Mouse (Mus musculus) hindbrain, embryonic 14.5 days (tissue): Measurements from ENCODE around the gene Cnn2. TPM values are rescaled to one million over a fixed set of nuclear protein-coding genes. Genes with fewer than 3 reads are reported as not detected.

ENCODE experiments used
- ATAC-seq: fragments of 200-750 bp; cut with Nextera tagmentation; 2 replicates; pipeline ENCODE4 v1.8.0; 2017; ENCODE audit warnings: moderate number of reproducible peaks, mild to moderate bottlenecking, moderate TSS enrichment, moderate library complexity; ENCODE audit not compliant: low FRiP score
- DNase-seq: peaks from one replicate; pipeline ENCODE4 v3.0.0-alpha.2; 2015; ENCODE audit warnings: low spot score
- H3K27ac ChIP-seq: fragments of 300-500 bp; sonication (generic); 2 replicates; pipeline ENCODE4 v1.5.1; 2014; ENCODE audit warnings: mild to moderate bottlenecking, moderate library complexity
- H3K27me3 ChIP-seq: fragments of 300-500 bp; sonication (generic); 2 replicates; pipeline ENCODE4 v1.6.1; 2014; ENCODE audit warnings: mild to moderate bottlenecking, low read length, mixed read lengths; ENCODE audit not compliant: control insufficient read depth, insufficient read depth
- H3K36me3 ChIP-seq: fragments of 300-500 bp; sonication (generic); replicated peaks from 2 replicates; pipeline ENCODE4 v1.6.1; 2014; ENCODE audit not compliant: control insufficient read depth, insufficient read depth
- H3K4me1 ChIP-seq: fragments of 300-500 bp; sonication (generic); replicated peaks from 2 replicates; pipeline ENCODE4 v1.6.1; 2014; ENCODE audit warnings: antibody characterized with exemption, low read length, mixed read lengths; ENCODE audit not compliant: control insufficient read depth, insufficient read depth
- H3K4me2 ChIP-seq: fragments of 300-500 bp; sonication (generic); replicated peaks from 2 replicates; pipeline ENCODE4 v1.6.1; 2014; ENCODE audit warnings: mild to moderate bottlenecking, moderate library complexity
- H3K4me3 ChIP-seq: fragments of 300-500 bp; sonication (generic); replicated peaks from 2 replicates; pipeline ENCODE4 v1.5.1; 2014; ENCODE audit warnings: mild to moderate bottlenecking, low read length
- H3K9ac ChIP-seq: fragments of 300-500 bp; sonication (generic); 2 replicates; pipeline ENCODE4 v1.6.1; 2014
- H3K9me3 ChIP-seq: fragments of 300-500 bp; sonication (generic); 2 replicates; pipeline ENCODE4 v1.6.1; 2016; ENCODE audit warnings: low read length; ENCODE audit not compliant: control insufficient read depth
- WGBS: fragments of 180-500 bp; shearing (Covaris S2); extraction: QIAGEN DNeasy Blood & Tissue Kit; methylation state at CpG from one replicate; pipeline ENCODE4 v1.1.7; 2014; 5-methylcytosine and 5-hydroxymethylcytosine counted together
- polyA plus RNA-seq: library from polyadenylated mRNA; unstranded; fragments of >200 nt; fragmentation: Nextera tagmentation; extraction: Ambion mirVana; gene quantifications from 2 replicates; pipeline ENCODE4 v1.2.1, GENCODE M21; 2014

Cnn2 gene
- polyA plus RNA-seq, 1 experiment from 2014 or later = 37.6 TPM

DNA sequence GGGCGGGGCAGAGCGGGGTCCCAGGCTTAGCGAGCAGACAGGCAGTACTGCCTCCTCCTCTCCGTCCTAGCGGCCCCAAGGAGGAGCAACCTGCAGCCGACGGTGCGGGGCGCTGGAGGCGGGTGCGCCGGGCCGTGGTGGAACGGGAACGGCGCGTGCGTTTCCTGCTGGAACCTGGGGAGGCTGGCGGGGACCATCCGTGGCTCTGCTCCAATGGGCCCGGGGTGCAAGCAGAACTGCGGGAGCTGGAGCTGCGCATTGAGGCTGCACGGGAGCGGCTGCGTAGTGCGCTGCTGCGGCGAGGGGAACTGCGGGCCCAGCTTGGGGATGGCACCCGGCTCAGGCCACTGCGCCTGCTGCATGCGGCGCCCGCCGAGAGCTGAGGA, 11.7 kb upstream of the Cnn2 start:
- 77% methylated on average over 36 of the region's 36 CpGs for WGBS
- Histone ChIP-seq H3K36me3 (peaks cover 63% of the 10 kb centered on the region), H3K4me3 (no peak overlapping the region), H3K27ac (no peak overlapping the region), H3K27me3 (peaks cover 16% of the 10 kb centered on the region), H3K4me1 (no peaks in the 10 kb centered on the region; the same call in 1 of the 2 replicates), H3K9ac (no peak overlapping the region), H3K4me2 (no peak overlapping the region), H3K9me3 (no peaks in the 10 kb centered on the region)
- ATAC-seq = no peak
- no peak for DNase-seq

DNA sequence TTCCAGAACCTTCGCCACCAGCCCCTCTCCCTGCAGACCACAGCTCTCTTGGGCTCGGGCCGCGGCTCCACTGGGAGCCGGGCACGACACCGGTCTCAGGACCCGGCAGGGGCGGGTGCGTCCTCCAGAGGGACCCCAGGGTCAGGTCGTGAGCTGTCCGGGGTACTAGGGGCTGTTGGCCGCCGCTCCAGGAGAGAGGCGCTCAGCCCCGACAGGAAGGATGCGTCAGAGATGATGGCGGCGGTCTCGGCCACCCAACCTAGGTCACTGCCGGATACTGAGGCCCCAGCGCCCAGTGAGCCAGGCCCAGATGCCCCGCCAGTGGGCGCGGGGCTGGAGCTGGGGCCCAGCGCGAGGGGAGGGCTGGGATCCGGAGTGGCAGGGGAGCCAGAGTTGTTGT, 11.1 kb upstream of the Cnn2 start:
- Histone ChIP-seq H3K4me2 (no peak overlapping the region), H3K36me3 (peaks cover 63% of the 10 kb centered on the region), H3K9ac (no peak overlapping the region), H3K9me3 (no peaks in the 10 kb centered on the region), H3K27me3 (peaks cover 10% of the 10 kb centered on the region), H3K4me1 (peaks cover 1% of the 10 kb centered on the region), H3K4me3 (no peak overlapping the region), H3K27ac (no peak overlapping the region)
- DNase-seq (no peak), ATAC-seq (no peak)
- 79% methylated on average over 28 of the region's 28 CpGs for WGBS

DNA sequence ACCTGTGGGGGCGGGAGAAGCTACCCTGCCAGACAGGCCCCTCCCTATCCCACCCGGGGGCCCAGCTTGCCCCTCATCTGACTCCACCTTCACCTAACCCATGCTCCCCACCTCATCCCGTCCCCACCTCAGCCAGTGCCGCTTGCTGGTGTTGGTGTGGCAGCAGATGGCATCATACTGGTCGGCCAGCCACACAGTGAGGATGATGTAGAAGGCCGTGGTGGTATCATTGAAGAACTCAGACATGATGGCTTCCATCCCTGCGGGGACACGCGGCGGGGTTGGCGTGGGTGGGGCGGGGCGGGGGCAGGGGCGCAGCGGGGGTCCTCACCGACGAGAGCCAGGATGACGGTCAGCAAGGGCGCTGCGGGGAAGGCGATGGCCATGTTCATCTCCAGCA, 10.3 kb upstream of the Cnn2 start:
- H3K9me3 ChIP-seq = no peaks in the 10 kb centered on the region
- H3K27ac ChIP-seq = no peak overlapping the region
- no peak overlapping the region for H3K4me2 ChIP-seq
- peaks cover 63% of the 10 kb centered on the region for H3K36me3 ChIP-seq
- DNase-seq (no peak), ATAC-seq (no peak)
- no peak overlapping the region for H3K9ac ChIP-seq
- peaks cover 8% of the 10 kb centered on the region for H3K4me1 ChIP-seq
- peaks cover 3% of the 10 kb centered on the region for H3K27me3 ChIP-seq
- H3K4me3 ChIP-seq = no peak overlapping the region
- 97% methylated on average over 21 of the region's 21 CpGs for WGBS

DNA sequence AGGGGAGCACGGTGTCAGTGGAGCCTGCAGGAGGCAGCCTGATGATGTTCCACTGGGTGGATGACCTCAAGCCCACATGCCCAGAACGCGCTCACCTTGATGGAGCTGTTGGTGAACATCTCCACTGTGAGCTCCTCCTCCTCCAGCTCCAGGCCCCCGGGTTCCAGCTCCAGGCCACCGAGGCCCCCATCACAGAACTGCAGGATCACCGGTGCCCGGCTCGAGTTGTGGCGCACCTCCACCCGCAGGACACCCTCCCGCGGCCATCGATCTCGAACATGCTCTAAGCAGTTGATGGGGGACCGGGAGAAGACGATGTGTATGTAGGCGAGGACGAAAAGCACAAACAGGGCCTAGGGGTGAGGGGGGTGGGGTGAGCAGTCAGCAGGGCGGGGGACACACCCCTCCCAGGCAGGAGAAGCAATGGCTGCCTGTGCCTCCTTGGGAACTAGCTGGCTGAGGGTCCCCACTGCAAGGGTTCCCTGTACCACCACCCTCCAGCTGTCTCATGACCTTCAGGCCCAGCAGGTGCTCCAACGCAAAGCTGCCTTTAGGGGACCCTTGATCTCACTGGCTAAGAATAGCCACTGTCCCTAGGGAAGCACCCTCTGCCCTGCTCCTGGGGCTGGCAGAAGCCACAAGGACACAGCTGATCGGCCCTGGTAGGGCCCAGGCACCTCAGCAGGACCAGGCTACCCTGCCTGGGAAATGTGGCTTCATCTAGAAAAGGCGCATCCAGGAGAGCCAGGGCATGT, 8.8 kb upstream of the Cnn2 start:
- DNase-seq = no peak
- H3K9ac ChIP-seq = no peak overlapping the region
- H3K4me2 ChIP-seq = no peak overlapping the region
- H3K27me3 ChIP-seq = no peaks in the 10 kb centered on the region
- no peak overlapping the region for H3K4me3 ChIP-seq
- ATAC-seq = no peak
- 92% methylated on average over 22 of the region's 22 CpGs for WGBS
- H3K36me3 ChIP-seq = peaks cover 55% of the 10 kb centered on the region
- H3K27ac ChIP-seq = no peak overlapping the region
- H3K4me1 ChIP-seq = peaks cover 13% of the 10 kb centered on the region
- no peaks in the 10 kb centered on the region for H3K9me3 ChIP-seq

DNA sequence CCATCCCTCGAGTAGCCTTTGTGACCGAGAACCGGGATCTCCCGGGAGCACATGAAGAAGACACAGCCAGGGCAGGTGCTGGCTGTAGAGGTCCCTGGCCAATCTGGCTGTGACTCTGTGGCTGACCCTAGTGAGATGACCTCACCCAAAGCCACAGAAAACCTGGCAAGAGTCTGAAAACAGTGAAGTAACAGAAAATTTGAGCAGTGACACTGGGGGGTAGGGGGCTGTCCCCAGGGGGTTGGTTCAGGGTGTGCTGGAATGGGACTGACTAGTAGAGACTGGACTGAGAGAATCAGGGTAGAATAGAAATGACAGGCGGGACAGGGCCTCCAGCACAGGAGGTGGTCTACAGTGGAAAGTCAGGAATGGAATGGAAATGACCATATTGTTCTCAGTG, 5.2 kb upstream of the Cnn2 start:
- 75% methylated on average over 5 of the region's 5 CpGs for WGBS
- DNase-seq = no peak
- H3K4me3 ChIP-seq = peak overlapping the region; percentile 48
- peak overlapping the region; percentile 92 for H3K4me2 ChIP-seq
- H3K36me3 ChIP-seq = peaks cover 22% of the 10 kb centered on the region
- no peaks in the 10 kb centered on the region for H3K9me3 ChIP-seq
- peaks cover 12% of the 10 kb centered on the region for H3K27me3 ChIP-seq
- peak overlapping the region; percentile 82 for H3K9ac ChIP-seq
- ATAC-seq = no peak
- peaks cover 28% of the 10 kb centered on the region for H3K4me1 ChIP-seq
- peak overlapping the region; percentile 97 for H3K27ac ChIP-seq

DNA sequence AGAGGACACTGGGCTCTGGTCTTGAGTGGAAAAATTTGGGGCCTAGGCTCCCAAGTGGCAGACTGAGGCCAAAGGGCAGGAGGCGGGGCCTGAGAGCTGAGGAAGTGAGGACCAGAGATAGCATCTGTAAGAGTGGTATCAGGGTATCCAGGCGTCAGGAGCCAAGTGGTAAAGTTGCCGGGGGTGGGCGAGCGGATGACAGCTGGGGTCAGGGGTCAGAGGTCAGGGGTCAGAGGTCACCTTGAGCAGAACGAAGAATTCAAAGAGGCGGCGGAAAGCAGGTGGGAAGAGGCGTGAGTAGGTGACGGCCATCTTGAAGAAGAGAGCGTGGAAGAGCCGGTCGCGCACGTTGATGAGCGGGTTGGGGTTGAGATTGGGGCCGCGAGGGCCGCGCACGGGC, 4.7 kb upstream of the Cnn2 start:
- Histone ChIP-seq H3K4me1 (peaks cover 28% of the 10 kb centered on the region), H3K4me2 (peak overlapping the region; percentile 92), H3K27me3 (peaks cover 17% of the 10 kb centered on the region), H3K27ac (peak overlapping the region; percentile 97), H3K9ac (peak overlapping the region; percentile 82), H3K9me3 (no peaks in the 10 kb centered on the region), H3K4me3 (peak overlapping the region; percentile 48), H3K36me3 (peaks cover 17% of the 10 kb centered on the region)
- 1% methylated on average over 20 of the region's 21 CpGs for WGBS
- ATAC-seq (no peak), DNase-seq (peak; percentile 57)

DNA sequence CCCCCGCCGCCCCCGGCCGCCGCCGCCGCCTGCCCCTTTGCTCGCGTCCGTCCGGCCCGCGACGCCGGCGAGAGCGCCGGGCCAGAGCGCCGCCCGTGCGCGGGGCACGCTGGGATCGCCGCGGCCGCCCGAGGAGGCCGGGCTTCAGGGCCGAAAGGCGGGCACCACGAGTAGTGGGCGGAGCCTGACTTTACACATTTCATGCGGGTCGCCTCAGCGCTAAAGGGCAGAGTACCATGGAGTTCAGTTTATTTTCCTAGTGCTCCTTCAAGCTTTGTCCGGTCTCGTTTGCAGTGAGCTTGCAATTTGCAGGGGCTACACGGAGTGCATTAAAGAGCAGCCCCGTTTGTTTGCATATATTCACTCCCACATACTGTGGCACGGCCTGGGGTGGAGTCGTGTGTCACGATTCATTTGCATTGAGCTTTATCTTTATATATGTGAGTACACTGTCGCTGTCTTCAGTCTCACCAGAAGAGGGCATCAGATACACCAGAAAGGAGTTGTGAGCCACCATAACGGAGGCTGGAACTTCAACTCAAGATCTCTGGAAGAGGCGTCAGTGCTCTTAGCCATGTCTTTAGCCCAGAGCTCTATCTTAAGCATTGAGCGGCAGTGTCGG, 4.1 kb upstream of the Cnn2 start, which contains the start of gene Tmem259:
TSS of gene Tmem259 (minus strand) at position 136 of the 622 bp plus-strand sequence.
- H3K4me1 ChIP-seq = peaks cover 28% of the 10 kb centered on the region
- DNase-seq = peak; percentile 88
- peaks cover 23% of the 10 kb centered on the region for H3K27me3 ChIP-seq
- peak within 1 kb of the TSS; percentile 92 for H3K4me2 ChIP-seq
- peaks cover 11% of the 10 kb centered on the region for H3K36me3 ChIP-seq
- under 1% methylated on average over 48 of the region's 49 CpGs for WGBS
- H3K4me3 ChIP-seq = peak within 1 kb of the TSS; percentile 48
- ATAC-seq = peak; percentile 78
- peak within 1 kb of the TSS; percentile 97 for H3K27ac ChIP-seq
- H3K9me3 ChIP-seq = no peaks in the 10 kb centered on the region
- peak within 1 kb of the TSS; percentile 83 for H3K9ac ChIP-seq

DNA sequence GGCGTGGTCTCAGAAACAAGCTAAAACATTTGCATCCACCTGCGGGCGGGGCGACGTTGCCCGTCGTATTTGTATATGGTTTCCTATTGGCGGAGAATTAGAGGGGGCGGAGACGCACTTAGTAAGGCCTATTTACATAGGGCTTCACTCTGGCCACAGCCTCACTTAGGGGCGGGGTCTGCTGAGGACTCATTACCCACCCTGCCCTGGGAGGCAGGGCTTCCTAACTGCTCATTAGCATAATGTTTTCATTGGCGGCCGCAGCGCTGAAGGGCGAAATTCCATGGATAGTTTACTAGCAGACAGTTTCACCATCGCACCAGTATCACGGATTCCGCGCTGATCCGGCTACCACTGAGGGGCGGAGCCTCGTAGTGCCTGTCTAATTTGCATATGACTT, 3.5 kb upstream of the Cnn2 start:
- H3K27me3 ChIP-seq = peaks cover 29% of the 10 kb centered on the region
- H3K4me3 ChIP-seq = peak overlapping the region; percentile 48
- H3K4me1 ChIP-seq = peaks cover 28% of the 10 kb centered on the region
- peak; percentile 93 for ATAC-seq
- H3K4me2 ChIP-seq = peak overlapping the region; percentile 92
- peak overlapping the region; percentile 83 for H3K9ac ChIP-seq
- WGBS = under 1% methylated on average over 22 of the region's 22 CpGs
- peak; percentile 93 for DNase-seq
- H3K36me3 ChIP-seq = peaks cover 8% of the 10 kb centered on the region; the same call in 1 of the 2 replicates
- H3K27ac ChIP-seq = peak overlapping the region; percentile 97
- no peaks in the 10 kb centered on the region for H3K9me3 ChIP-seq

DNA sequence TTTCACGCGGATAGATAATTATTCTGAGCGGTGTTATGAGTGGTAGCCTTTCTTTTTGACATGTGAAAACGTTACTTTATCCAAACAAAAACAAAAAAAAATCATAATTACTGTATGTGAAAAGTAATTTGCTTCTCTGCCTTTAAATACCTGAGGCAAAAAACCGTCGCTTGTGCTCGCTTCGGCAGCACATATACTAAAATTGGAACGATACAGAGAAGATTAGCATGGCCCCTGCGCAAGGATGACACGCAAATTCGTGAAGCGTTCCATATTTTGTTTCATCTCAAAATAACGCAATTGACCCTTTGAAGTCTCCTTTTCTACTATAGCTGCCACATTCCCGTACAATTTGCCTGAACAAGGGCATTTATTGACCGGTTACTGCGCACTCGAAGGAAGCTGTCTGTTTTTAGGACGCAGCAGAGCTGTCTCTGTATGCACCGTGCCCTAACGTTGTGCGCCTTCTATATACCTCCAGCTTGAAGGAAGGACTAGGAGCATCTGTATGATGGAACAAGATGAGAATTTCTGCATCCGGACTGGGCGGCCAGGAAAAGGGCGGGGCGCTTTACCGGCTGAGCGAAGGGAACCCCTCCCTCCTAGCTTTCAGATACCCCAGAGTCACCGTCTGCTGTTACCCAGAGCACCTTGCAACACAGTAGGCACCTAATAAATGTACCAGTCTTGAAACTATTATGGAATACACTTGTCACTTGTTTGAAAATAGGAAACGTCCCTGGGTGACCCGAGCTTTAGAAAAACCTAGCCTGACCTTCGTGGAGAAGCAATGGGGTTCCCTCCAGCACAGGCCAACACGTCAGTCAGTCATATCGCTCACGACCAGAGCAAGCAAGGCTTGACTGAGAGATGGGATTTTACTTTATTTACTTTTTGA, 2.8 kb upstream of the Cnn2 start:
- Histone ChIP-seq H3K4me3 (peak overlapping the region; percentile 48), H3K36me3 (peaks cover 1% of the 10 kb centered on the region; the same call in 1 of the 2 replicates), H3K9ac (peak overlapping the region; percentile 83), H3K4me2 (peak overlapping the region; percentile 92), H3K4me1 (peaks cover 28% of the 10 kb centered on the region), H3K9me3 (no peaks in the 10 kb centered on the region), H3K27ac (peak overlapping the region; percentile 97), H3K27me3 (peaks cover 35% of the 10 kb centered on the region)
- no peak for ATAC-seq
- WGBS = 2% methylated on average over 35 of the region's 35 CpGs
- DNase-seq = peak; percentile 64
